In genomic region chr7:45702809-45703520, GRCm38 (mm10) we compare ENCODE assay signal across 10 mouse cellular contexts. TPM values are rescaled to one million over a fixed set of nuclear protein-coding genes. Genes with fewer than 3 reads are reported as not detected.
DNase-seq lines count a peak whose midpoint lies in the region; ATAC-seq lines count a peak whose summit lies in the region.
"Had no signal": no experiment of that assay in that cellular context is flagged by ENCODE, and none has a peak within 500 bp of the region (broad histone marks: within the 10 kb centered on the region; RNA-seq: fewer than 3 reads in every experiment).

No protein-coding gene starts in this region.

- peaks cover 77% of the 10 kb centered on the region for H3K4me1 ChIP-seq in hindbrain, embryonic 15.5 days (replicated peaks)
- peaks cover 67% of the 10 kb centered on the region for H3K4me1 ChIP-seq in neural tube, embryonic 12.5 days

- peak; percentile 96 for DNase-seq in heart, adult 11 months
- DNase-seq in heart, adult 8-10 months (ENCODE audit: low spot score) = no peak
- DNase-seq in lung, postnatal 4 days = peak; percentile 3 to 25
- DNase-seq in lung, postnatal 36 days = no peak
- no peak for DNase-seq in Muller cell, postnatal 12 days (ENCODE audit: inconsistent ontology term)
- DNase-seq in urinary bladder, postnatal 10 days (ENCODE audit: low spot score) = no peak

- no peak for ATAC-seq in hindbrain, embryonic 15.5 days (ENCODE audit: low FRiP score, low read depth)
- no peak for ATAC-seq in neural tube, embryonic 12.5 days (ENCODE audit: low FRiP score, low read depth)
- ATAC-seq: CD4-positive, CD25-positive, alpha-beta regulatory T cell, adult 4 months; lung, postnatal 0 days had no signal

- H3K27me3 ChIP-seq in hindbrain, embryonic 15.5 days = no peaks in the 10 kb centered on the region
- peaks cover 26% of the 10 kb centered on the region for H3K27me3 ChIP-seq in neural tube, embryonic 12.5 days (replicated peaks)

- H3K27ac ChIP-seq in hindbrain, embryonic 15.5 days (replicated peaks) = peak overlapping the region; percentile 89
- 0 out of 2 replicates have a peak overlapping the region, but pooled peaks have one; percentile 28 for H3K27ac ChIP-seq in neural tube, embryonic 12.5 days

- peak overlapping the region; percentile 98 for H3K4me2 ChIP-seq in hindbrain, embryonic 15.5 days
- peak overlapping the region; percentile 91 for H3K4me2 ChIP-seq in neural tube, embryonic 12.5 days (replicated peaks)

- no peak overlapping the region for H3K9ac ChIP-seq in hindbrain, embryonic 15.5 days
- H3K9ac ChIP-seq in neural tube, embryonic 12.5 days = peak overlapping the region; percentile 35; the same call in 1 of the 2 replicates

- H3K4me3 ChIP-seq in hindbrain, embryonic 15.5 days = peak overlapping the region; percentile 61
- 0 out of 2 replicates have a peak overlapping the region, but pooled peaks have one; percentile 32 for H3K4me3 ChIP-seq in neural tube, embryonic 12.5 days

- no peaks in the 10 kb centered on the region for H3K9me3 ChIP-seq in hindbrain, embryonic 15.5 days
- H3K9me3 ChIP-seq in neural tube, embryonic 12.5 days = no peaks in the 10 kb centered on the region

- 93% methylated on average over 17 of the region's 17 CpGs for WGBS in hindbrain, embryonic 15.5 days
- 89% methylated on average over 17 of the region's 17 CpGs for WGBS in neural tube, embryonic 12.5 days

- H3K36me3 ChIP-seq in hindbrain, embryonic 15.5 days = no peaks in the 10 kb centered on the region
- no peaks in the 10 kb centered on the region for H3K36me3 ChIP-seq in neural tube, embryonic 12.5 days

RNA-seq across cellular contexts. Expression of gene Dbp, which starts 1.9 kb away (rescaled TPM):
- 100 to 1,000 TPM in 3 of 4 experiments, 10 to 100 TPM in 1; 72.2 to 183 (median 152) TPM for total RNA-seq in heart, adult 8-10 months (2022)
- 2.9 and 4.1 TPM in 2 replicates for polyA plus RNA-seq in hindbrain, embryonic 15.5 days (2015; fragmentation: Nextera tagmentation; extraction: Ambion mirVana)
- 4.1 TPM in 2 replicates for polyA plus RNA-seq in neural tube, embryonic 12.5 days (2016; fragmentation: Nextera tagmentation; extraction: Ambion mirVana)

RNA-seq across cellular contexts. Expression of gene Car11, which starts 3.3 kb away (rescaled TPM):
- 1 to 10 TPM; 5.5 to 8.7 (median 8.1) TPM for total RNA-seq in heart, adult 8-10 months (2022)
- polyA plus RNA-seq in hindbrain, embryonic 15.5 days (2015; fragmentation: Nextera tagmentation; extraction: Ambion mirVana) = 58.6 and 67.3 TPM in 2 replicates
- polyA plus RNA-seq in neural tube, embryonic 12.5 days (2016; fragmentation: Nextera tagmentation; extraction: Ambion mirVana) = 35.5 and 36.6 TPM in 2 replicates

RNA-seq across cellular contexts. Expression of gene Sec1, which starts 8.8 kb away (rescaled TPM):
- under 1 TPM in 3 of 4 experiments, not detected in 1; 0.16 to 0.25 (median 0.23) TPM for total RNA-seq in heart, adult 8-10 months (2022)
- 0.35 and 0.89 TPM in 2 replicates for polyA plus RNA-seq in hindbrain, embryonic 15.5 days (2015; fragmentation: Nextera tagmentation; extraction: Ambion mirVana)
- 1.0 and 1.2 TPM in 2 replicates for polyA plus RNA-seq in neural tube, embryonic 12.5 days (2016; fragmentation: Nextera tagmentation; extraction: Ambion mirVana)

RNA-seq across cellular contexts. Expression of gene Rpl18, which starts 12.3 kb away (rescaled TPM):
- total RNA-seq in heart, adult 8-10 months (2022) = 100 to 1,000 TPM; 552 to 697 (median 598) TPM
- polyA plus RNA-seq in hindbrain, embryonic 15.5 days (2015; fragmentation: Nextera tagmentation; extraction: Ambion mirVana) = 528 and 575 TPM in 2 replicates
- polyA plus RNA-seq in neural tube, embryonic 12.5 days (2016; fragmentation: Nextera tagmentation; extraction: Ambion mirVana) = 665 and 700 TPM in 2 replicates

RNA-seq across cellular contexts. Expression of gene Sphk2, which starts 14.8 kb away (rescaled TPM):
- 10 to 100 TPM; 15.3 to 19.3 (median 18.4) TPM for total RNA-seq in heart, adult 8-10 months (2022)
- polyA plus RNA-seq in hindbrain, embryonic 15.5 days (2015; fragmentation: Nextera tagmentation; extraction: Ambion mirVana) = 24.4 and 26.9 TPM in 2 replicates
- 28.0 and 29.0 TPM in 2 replicates for polyA plus RNA-seq in neural tube, embryonic 12.5 days (2016; fragmentation: Nextera tagmentation; extraction: Ambion mirVana)

Comparison
In these comparisons a context has a peak if more than half of its experiments do, and no peak if none do; other contexts are left out.
1. DNase-seq: peak in heart, adult 11 months (single experiment) and lung, postnatal 4 days (2 of 2); none in heart, adult 8-10 months (single experiment), lung, postnatal 36 days (single experiment), Muller cell, postnatal 12 days (single experiment) and urinary bladder, postnatal 10 days (single experiment).